Mouse (Mus musculus) brain, adult 2 months (tissue): Measurements from ENCODE around the gene Ankfn1.

ENCODE experiments used
- DNase-seq: peaks from one replicate; pipeline ENCODE4 v3.0.0; 2011; ENCODE audit warnings: low read depth, low spot score

The Ankfn1 gene

GRCm38 (mm10) chr11:89579111-89579510, 198.3 kb downstream of the Ankfn1 start:
- no peak for DNase-seq

GRCm38 (mm10) chr11:89574269-89574838, 203.1 kb downstream of the Ankfn1 start:
- DNase-seq: no peak

GRCm38 (mm10) chr11:89569391-89570145, 207.9 kb downstream of the Ankfn1 start:
- no peak for DNase-seq

- DNase-seq: no peak
Observed at GRCm38 (mm10) chr11:89568246-89568645, 209.2 kb downstream of the Ankfn1 start.

- DNase-seq: no peak
Observed at GRCm38 (mm10) chr11:89551441-89551840, 226.0 kb downstream of the Ankfn1 start.

- no peak for DNase-seq
Observed at GRCm38 (mm10) chr11:89550921-89551320, 226.5 kb downstream of the Ankfn1 start.

- DNase-seq: no peak
Observed at GRCm38 (mm10) chr11:89548786-89549185, 228.7 kb downstream of the Ankfn1 start.

GRCm38 (mm10) chr11:89546164-89546563, 231.3 kb downstream of the Ankfn1 start:
- peak; percentile 79 for DNase-seq

GRCm38 (mm10) chr11:89544856-89545817, 232.3 kb downstream of the Ankfn1 start:
- peak; percentile 29 for DNase-seq

GRCm38 (mm10) chr11:89538376-89538775, 239.1 kb downstream of the Ankfn1 start:
- DNase-seq: peak; percentile 54

- peak; percentile 63 for DNase-seq
Observed at GRCm38 (mm10) chr11:89527800-89528430, 249.5 kb downstream of the Ankfn1 start.

- DNase-seq: no peak
Observed at GRCm38 (mm10) chr11:89515501-89515901, 262.0 kb downstream of the Ankfn1 start.

GRCm38 (mm10) chr11:89508675-89509324, 268.7 kb downstream of the Ankfn1 start:
- no peak for DNase-seq

GRCm38 (mm10) chr11:89506595-89507245, 270.7 kb downstream of the Ankfn1 start:
- DNase-seq: no peak

GRCm38 (mm10) chr11:89505046-89505445, 272.4 kb downstream of the Ankfn1 start:
- no peak for DNase-seq

- DNase-seq: peak; percentile 32
Observed at GRCm38 (mm10) chr11:89501796-89502195, 275.7 kb downstream of the Ankfn1 start.

GRCm38 (mm10) chr11:89500961-89501360, 276.5 kb downstream of the Ankfn1 start:
- no peak for DNase-seq

- no peak for DNase-seq
Observed at GRCm38 (mm10) chr11:89481084-89481483, 296.4 kb downstream of the Ankfn1 start.

GRCm38 (mm10) chr11:89476927-89477326, 300.5 kb downstream of the Ankfn1 start:
- DNase-seq: no peak

- DNase-seq: no peak
Observed at GRCm38 (mm10) chr11:89476047-89476446, 301.4 kb downstream of the Ankfn1 start.

GRCm38 (mm10) chr11:89472871-89473270, 304.6 kb downstream of the Ankfn1 start:
- no peak for DNase-seq
